Mouse (Mus musculus) testis, adult 2 months (tissue): Measurements from ENCODE around the gene Inafm1.
"Not testable (repeated sequence)": the region's sequence is repeated elsewhere in the genome, so short reads cannot be mapped to it uniquely, and the experiment has no call there.

Experiments
- CTCF ChIP-seq: fragments of 200-500 bp; IDR thresholded peaks from 2 replicates; pipeline ENCODE4 v1.5.1; 2012; ENCODE audit warnings: low read depth, mild to moderate bottlenecking, inconsistent platforms, low read length, moderate library complexity; ENCODE audit not compliant: control insufficient read depth, insufficient read depth, insufficient replicate concordance
- POLR2A ChIP-seq: fragments of 200-500 bp; IDR thresholded peaks from 2 replicates; pipeline ENCODE4 v1.6.1; 2012; ENCODE audit warnings: low read depth, mild to moderate bottlenecking, inconsistent platforms, low read length, moderate library complexity; ENCODE audit not compliant: control insufficient read depth

GRCm38 (mm10) chr7:16255963-16256362 is 17.5 kb downstream of the Inafm1 start:
- TF ChIP-seq CTCF, POLR2A: not testable (repeated sequence)
